Mouse (Mus musculus): ENCODE measurements at regions not wholly inside any gene's neighbourhood (a gene's known extent, or its start where the extent isn't known, plus 50 kb on each side); places are given as distances from the start of the nearest gene placed in this dataset.

- TF ChIP-seq CTCF (conservative IDR thresholded peaks at IDR 0.05; ENCODE audit: insufficient read depth, insufficient read length, low read depth, low read length) (no peak), POLR2A (IDR thresholded peaks at IDR 0.05; ENCODE audit: low read depth, low read length) (no peak)
Measured at GRCm38 (mm10) chr17:27362221-27362620, 158.0 kb upstream of the Lemd2 start.

Data from kidney, adult 2 months (tissue).